Mouse (Mus musculus) heart, adult 2 months (tissue): ENCODE results near the gene Npvf.

Source experiments
- CTCF ChIP-seq: fragments of 200-600 bp; IDR thresholded peaks from 2 replicates; pipeline ENCODE4 v1.8.1; 2022; ENCODE audit warnings: antibody characterized with exemption, mild to moderate bottlenecking, moderate library complexity
- EP300 ChIP-seq: fragments of 200-500 bp; IDR thresholded peaks from 2 replicates; pipeline ENCODE4 v1.6.1; 2011; ENCODE audit warnings: low read depth, low read length, control low read depth; ENCODE audit not compliant: insufficient read depth
- POLR2A ChIP-seq: fragments of 200-500 bp; IDR thresholded peaks from 2 replicates; pipeline ENCODE4 v1.6.1; 2011; ENCODE audit warnings: mild to moderate bottlenecking, low read depth, low read length, control low read depth; ENCODE audit not compliant: insufficient read depth

DNA sequence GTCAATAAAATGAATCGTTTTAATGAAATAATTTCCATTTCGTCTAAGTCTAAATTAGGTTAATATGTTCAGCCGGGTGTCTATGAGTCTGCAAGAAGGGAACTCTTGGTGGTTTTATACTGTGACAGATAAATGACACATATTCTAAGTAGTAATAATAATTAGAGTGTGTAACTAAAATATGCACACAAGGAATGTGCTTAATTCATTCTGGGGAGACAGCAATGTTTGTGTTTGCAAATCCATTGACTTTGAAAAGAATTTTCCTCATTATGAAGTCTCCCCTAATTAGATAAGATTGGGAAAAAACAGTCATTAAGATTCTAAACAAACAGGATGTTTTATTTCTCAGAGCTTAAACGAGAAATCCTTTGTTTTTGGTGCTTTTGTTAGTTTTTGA lies at the start of gene Npvf:
- TF ChIP-seq POLR2A (no peak), EP300 (no peak), CTCF (no peak)
